Mouse (Mus musculus) hindbrain, embryonic 12.5 days (tissue): Measurements from ENCODE around the gene Rpap2. TPM values are rescaled to one million over a fixed set of nuclear protein-coding genes. Genes with fewer than 3 reads are reported as not detected.

ENCODE experiments used
- ATAC-seq: fragments of 200-750 bp; cut with Nextera tagmentation; 2 replicates; pipeline ENCODE4 v1.8.0; 2017; ENCODE audit warnings: moderate TSS enrichment; ENCODE audit not compliant: low FRiP score
- H3K27ac ChIP-seq: fragments of 300-500 bp; sonication (generic); 2 replicates; pipeline ENCODE4 v1.5.1; 2016; ENCODE audit warnings: mild to moderate bottlenecking
- H3K27me3 ChIP-seq: fragments of 300-500 bp; sonication (generic); 2 replicates; pipeline ENCODE4 v1.6.1; 2016; ENCODE audit warnings: mild to moderate bottlenecking
- H3K36me3 ChIP-seq: fragments of 300-500 bp; sonication (generic); 2 replicates; pipeline ENCODE4 v1.6.1; 2016; ENCODE audit warnings: mild to moderate bottlenecking
- H3K4me1 ChIP-seq: fragments of 300-500 bp; sonication (generic); 2 replicates; pipeline ENCODE4 v1.6.1; 2016
- H3K4me2 ChIP-seq: fragments of 300-500 bp; sonication (generic); replicated peaks from 2 replicates; pipeline ENCODE4 v1.6.1; 2016; ENCODE audit warnings: mild to moderate bottlenecking
- H3K4me3 ChIP-seq: fragments of 300-500 bp; sonication (generic); 2 replicates; pipeline ENCODE4 v1.5.1; 2016; ENCODE audit warnings: mild to moderate bottlenecking
- H3K9ac ChIP-seq: fragments of 300-500 bp; sonication (generic); 2 replicates; pipeline ENCODE4 v1.6.1; 2016; ENCODE audit warnings: mild to moderate bottlenecking, moderate library complexity
- H3K9me3 ChIP-seq: fragments of 300-500 bp; sonication (generic); replicated peaks from 2 replicates; pipeline ENCODE4 v1.6.1; 2016; ENCODE audit warnings: mild to moderate bottlenecking
- WGBS: fragments of 180-500 bp; shearing (Covaris S2); methylation state at CpG from one replicate; pipeline ENCODE4 v1.1.7; 2016; 5-methylcytosine and 5-hydroxymethylcytosine counted together
- polyA plus RNA-seq: library from polyadenylated mRNA; unstranded; fragments of >200 nt; fragmentation: Nextera tagmentation; extraction: Ambion mirVana; gene quantifications from 2 replicates; pipeline ENCODE4 v1.2.1, GENCODE M21; 2016

The Rpap2 gene
- 20.1 and 22.6 TPM in 2 replicates for polyA plus RNA-seq

GRCm38 (mm10) chr5:107597301-107598077 is at the start of gene Rpap2, which contains the start of gene Glmn:
Gene Rpap2 (plus strand): TSS chr5:107597373.
Gene Glmn (minus strand): TSS chr5:107597888.
- under 1% methylated on average over 43 of the region's 64 CpGs for WGBS

DNA sequence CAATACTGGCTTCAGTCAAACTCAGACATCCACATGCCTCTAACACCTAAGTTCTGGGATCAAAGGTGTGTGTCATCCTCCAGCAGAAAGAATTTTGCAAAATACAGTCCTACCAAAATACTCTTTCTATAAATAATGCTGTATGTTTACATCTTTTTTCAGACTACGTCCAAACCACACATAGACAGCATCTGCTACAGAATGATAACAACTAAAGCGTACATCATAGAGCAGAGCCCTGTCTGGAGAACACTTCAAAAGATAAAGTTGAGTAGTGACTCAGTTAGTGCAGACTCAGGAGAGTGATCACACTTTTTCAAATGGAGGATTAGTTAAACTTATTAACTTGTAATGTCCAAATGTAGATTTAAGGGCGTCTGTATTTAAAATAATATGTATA is 49.2 kb upstream of the Rpap2 start:
- no peak for ATAC-seq
- Histone ChIP-seq H3K4me1 (no peaks in the 10 kb centered on the region), H3K27me3 (no peaks in the 10 kb centered on the region), H3K27ac (no peak overlapping the region), H3K9ac (no peak overlapping the region), H3K4me3 (no peak overlapping the region), H3K36me3 (peaks cover 13% of the 10 kb centered on the region; the same call in 1 of the 2 replicates), H3K9me3 (no peaks in the 10 kb centered on the region), H3K4me2 (no peak overlapping the region)
- 86% methylated on average over 3 of the region's 3 CpGs for WGBS

More at GRCm38 (mm10) chr5:107597301-107598077, at the start of gene Rpap2, which contains the start of gene Glmn:
- Histone ChIP-seq H3K36me3 (peaks cover 20% of the 10 kb centered on the region), H3K27ac (peak within 1 kb of the TSS; percentile 91), H3K4me3 (peak within 1 kb of the TSS; percentile 63), H3K4me2 (peak within 1 kb of the TSS; percentile 65), H3K4me1 (peaks cover 4% of the 10 kb centered on the region; the same call in 1 of the 2 replicates), H3K9me3 (no peaks in the 10 kb centered on the region), H3K9ac (peak within 1 kb of the TSS; percentile 82), H3K27me3 (no peaks in the 10 kb centered on the region)
- ATAC-seq, result peak; percentile 97

GRCm38 (mm10) chr5:107548444-107548843 is 48.7 kb upstream of the Rpap2 start:
- Histone ChIP-seq H3K9me3 (no peaks in the 10 kb centered on the region), H3K4me1 (no peaks in the 10 kb centered on the region), H3K9ac (no peak overlapping the region), H3K36me3 (peaks cover 16% of the 10 kb centered on the region; the same call in 1 of the 2 replicates), H3K4me3 (no peak overlapping the region), H3K27me3 (no peaks in the 10 kb centered on the region), H3K4me2 (no peak overlapping the region), H3K27ac (no peak overlapping the region)
- no peak for ATAC-seq
- whole genome bisulfite sequencing, result 84% methylated on average over 3 of the region's 3 CpGs

DNA sequence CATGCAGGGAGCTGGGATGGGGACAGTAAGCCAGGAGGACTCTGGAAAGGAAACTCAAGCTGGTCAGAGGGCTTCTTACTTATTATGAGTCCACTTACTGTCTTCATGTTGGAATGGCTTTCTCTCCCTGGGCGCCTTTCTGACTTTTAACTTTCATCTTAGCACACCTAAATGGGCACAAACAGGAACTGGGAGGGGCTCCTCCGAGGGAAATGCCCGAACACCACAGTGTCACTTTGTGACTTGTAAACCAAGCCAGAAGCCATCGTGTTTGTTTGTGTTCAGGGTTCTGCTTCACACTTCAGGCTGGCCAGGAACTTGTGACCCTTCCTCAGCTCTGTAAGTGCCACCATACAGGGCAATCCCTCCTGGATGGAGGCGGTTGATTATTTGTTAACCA is 42.8 kb upstream of the Rpap2 start:
- 88% methylated on average over 5 of the region's 5 CpGs for WGBS
- Histone ChIP-seq H3K4me2 (no peak overlapping the region), H3K4me1 (no peaks in the 10 kb centered on the region), H3K27me3 (no peaks in the 10 kb centered on the region), H3K9me3 (no peaks in the 10 kb centered on the region), H3K36me3 (peaks cover 28% of the 10 kb centered on the region), H3K27ac (no peak overlapping the region), H3K4me3 (no peak overlapping the region), H3K9ac (no peak overlapping the region)
- no peak for ATAC-seq

GRCm38 (mm10) chr5:107556969-107557368 is 40.2 kb upstream of the Rpap2 start:
- Histone ChIP-seq H3K36me3 (peaks cover 36% of the 10 kb centered on the region), H3K4me2 (no peak overlapping the region)
- WGBS, result 86% methylated on average over 3 of the region's 3 CpGs

DNA sequence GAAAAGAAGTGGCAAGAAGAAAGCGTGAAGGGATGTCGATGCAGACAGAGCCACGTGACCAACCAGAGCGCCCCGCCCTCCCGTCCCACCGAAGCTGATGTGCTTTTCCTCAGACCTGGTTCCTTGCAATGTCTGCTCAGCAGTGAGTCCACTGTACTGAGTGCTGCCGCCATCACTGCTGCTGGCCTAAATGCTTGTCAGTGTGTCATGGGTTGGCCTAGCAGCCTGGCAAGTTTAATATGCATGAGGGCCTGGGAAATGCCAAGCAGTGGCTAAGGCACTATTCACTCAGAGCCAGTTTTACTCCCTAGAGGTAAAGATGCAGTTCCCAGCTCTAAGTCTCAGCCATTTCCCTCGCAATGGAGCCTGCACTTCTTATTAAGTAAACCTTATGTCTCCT is 28.0 kb upstream of the Rpap2 start:
- 96% methylated on average over 9 of the region's 9 CpGs for WGBS
- Histone ChIP-seq H3K4me2 (no peak overlapping the region), H3K27me3 (no peaks in the 10 kb centered on the region), H3K9me3 (no peaks in the 10 kb centered on the region), H3K36me3 (peaks cover 45% of the 10 kb centered on the region), H3K4me3 (no peak overlapping the region), H3K4me1 (no peaks in the 10 kb centered on the region), H3K27ac (no peak overlapping the region), H3K9ac (no peak overlapping the region)
- no peak for ATAC-seq

More at GRCm38 (mm10) chr5:107556969-107557368, 40.2 kb upstream of the Rpap2 start:
- no peak overlapping the region for H3K4me3 ChIP-seq
- no peaks in the 10 kb centered on the region for H3K4me1 ChIP-seq
- no peaks in the 10 kb centered on the region for H3K27me3 ChIP-seq
- no peak overlapping the region for H3K27ac ChIP-seq
- no peak for ATAC-seq
- no peaks in the 10 kb centered on the region for H3K9me3 ChIP-seq
- no peak overlapping the region for H3K9ac ChIP-seq

DNA sequence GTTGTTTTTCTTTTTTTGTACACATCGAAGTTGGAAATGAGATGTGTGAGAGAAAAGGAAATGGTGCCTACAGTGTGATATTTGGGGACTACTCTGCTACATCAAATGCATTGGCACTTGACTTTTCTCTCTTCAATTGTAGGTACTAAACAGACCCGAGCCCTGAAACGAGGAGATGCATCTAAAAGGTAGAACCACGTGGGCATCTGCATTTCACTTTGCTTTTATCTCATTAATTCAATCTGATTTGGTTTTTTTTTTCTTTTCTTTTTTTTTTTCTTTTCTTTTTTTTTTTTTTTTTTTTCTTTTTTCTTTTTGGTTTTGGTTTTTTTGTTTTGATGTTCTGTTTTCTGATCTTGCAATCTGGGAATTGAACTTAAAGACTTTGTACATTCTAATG is 1.2 kb downstream of the Rpap2 start:
- Histone ChIP-seq H3K27me3 (no peaks in the 10 kb centered on the region), H3K36me3 (peaks cover 21% of the 10 kb centered on the region), H3K9ac (peak overlapping the region; percentile 82; the same call in 1 of the 2 replicates), H3K4me3 (peak overlapping the region; percentile 63), H3K9me3 (no peaks in the 10 kb centered on the region), H3K4me2 (peak overlapping the region; percentile 65), H3K27ac (no peak overlapping the region), H3K4me1 (peaks cover 4% of the 10 kb centered on the region; the same call in 1 of the 2 replicates)
- WGBS, result 38% methylated on average over 4 of the region's 4 CpGs
- no peak for ATAC-seq

DNA sequence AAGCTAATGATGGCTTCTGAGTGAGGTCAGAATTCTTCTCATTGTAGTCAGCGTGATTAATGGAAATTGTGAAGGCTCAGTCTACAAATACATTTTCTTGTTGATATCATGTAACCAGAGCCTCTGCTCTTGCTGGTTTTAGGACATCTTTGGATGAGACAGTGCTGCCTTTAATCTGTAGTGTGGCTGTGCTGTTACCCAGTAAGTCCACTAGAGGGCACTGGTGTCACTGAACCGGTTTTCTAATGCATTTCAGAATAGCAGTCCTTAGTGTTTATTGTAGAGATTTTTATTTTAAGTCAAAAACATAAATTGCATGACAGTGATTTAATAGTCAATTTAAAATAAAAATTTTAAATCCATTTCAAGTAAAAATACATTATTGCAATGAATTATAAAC is 14.1 kb downstream of the Rpap2 start:
- H3K27me3 ChIP-seq, result no peaks in the 10 kb centered on the region
- no peaks in the 10 kb centered on the region for H3K9me3 ChIP-seq
- ATAC-seq, result no peak; the same call in 1 of the 2 replicates
- no peak overlapping the region for H3K4me2 ChIP-seq
- H3K4me1 ChIP-seq, result no peaks in the 10 kb centered on the region
- H3K36me3 ChIP-seq, result peaks cover 28% of the 10 kb centered on the region
- no peak overlapping the region for H3K4me3 ChIP-seq
- H3K27ac ChIP-seq, result no peak overlapping the region
- H3K9ac ChIP-seq, result no peak overlapping the region
- 1% methylated on average over 2 of the region's 2 CpGs for WGBS

- Histone ChIP-seq H3K9me3 (no peaks in the 10 kb centered on the region), H3K4me2 (no peak overlapping the region), H3K36me3 (peaks cover 48% of the 10 kb centered on the region)
These were observed 20.8 kb downstream of the Rpap2 start for GRCm38 (mm10) chr5:107617986-107618385.

DNA sequence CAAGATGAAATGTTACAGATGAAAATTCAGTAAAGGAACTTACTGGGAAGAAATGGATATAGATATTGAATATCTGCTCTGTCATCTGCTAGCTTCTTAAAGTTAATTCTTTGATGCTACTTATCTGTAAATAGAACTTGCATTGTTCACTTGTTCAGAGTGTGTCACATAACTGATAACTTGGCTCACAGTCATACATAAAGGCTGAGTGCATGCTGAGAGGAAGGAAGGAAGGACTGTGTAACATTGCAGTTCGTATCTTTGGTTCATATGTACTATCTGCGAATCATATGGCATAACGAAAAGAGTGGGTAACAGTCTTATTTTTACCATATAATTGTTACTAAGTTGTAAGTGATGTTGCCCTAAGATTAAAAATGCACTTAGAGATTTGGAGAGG is 24.2 kb downstream of the Rpap2 start:
- Histone ChIP-seq H3K27ac (no peak overlapping the region), H3K4me1 (no peaks in the 10 kb centered on the region), H3K9me3 (no peaks in the 10 kb centered on the region), H3K27me3 (no peaks in the 10 kb centered on the region), H3K36me3 (peaks cover 40% of the 10 kb centered on the region), H3K9ac (no peak overlapping the region), H3K4me3 (no peak overlapping the region), H3K4me2 (no peak overlapping the region)
- WGBS, result over 99% methylated on average over 3 of the region's 3 CpGs
- ATAC-seq, result no peak

More at GRCm38 (mm10) chr5:107617986-107618385, 20.8 kb downstream of the Rpap2 start:
- no peaks in the 10 kb centered on the region for H3K27me3 ChIP-seq
- no peak overlapping the region for H3K9ac ChIP-seq
- 87% methylated on average over 6 of the region's 6 CpGs for WGBS
- no peaks in the 10 kb centered on the region for H3K4me1 ChIP-seq
- ATAC-seq, result no peak
- H3K27ac ChIP-seq, result no peak overlapping the region
- no peak overlapping the region for H3K4me3 ChIP-seq

DNA sequence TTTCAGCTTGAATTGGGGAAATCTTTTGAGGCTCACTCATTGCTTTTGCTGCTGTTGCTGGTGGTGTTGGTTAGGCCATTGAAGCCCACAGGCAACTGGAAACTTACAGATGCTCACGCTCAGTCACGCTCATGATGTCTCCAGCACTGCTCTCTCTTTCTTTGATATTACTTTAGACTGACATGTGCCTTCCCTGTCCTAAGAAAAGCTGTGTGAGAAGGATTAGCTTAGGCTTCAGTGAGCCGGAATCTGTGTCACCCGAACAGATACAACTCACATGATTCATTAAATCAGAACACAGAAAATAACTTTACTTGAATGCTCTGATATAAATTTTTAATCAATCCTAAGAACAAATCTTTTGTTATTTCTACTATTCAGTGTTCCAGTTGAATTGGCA is 36.5 kb downstream of the Rpap2 start:
- Histone ChIP-seq H3K4me1 (no peaks in the 10 kb centered on the region), H3K36me3 (peaks cover 20% of the 10 kb centered on the region), H3K27me3 (no peaks in the 10 kb centered on the region), H3K4me2 (no peak overlapping the region), H3K9me3 (no peaks in the 10 kb centered on the region), H3K4me3 (no peak overlapping the region), H3K27ac (no peak overlapping the region), H3K9ac (no peak overlapping the region)
- no peak for ATAC-seq
- 91% methylated on average over 4 of the region's 4 CpGs for WGBS

DNA sequence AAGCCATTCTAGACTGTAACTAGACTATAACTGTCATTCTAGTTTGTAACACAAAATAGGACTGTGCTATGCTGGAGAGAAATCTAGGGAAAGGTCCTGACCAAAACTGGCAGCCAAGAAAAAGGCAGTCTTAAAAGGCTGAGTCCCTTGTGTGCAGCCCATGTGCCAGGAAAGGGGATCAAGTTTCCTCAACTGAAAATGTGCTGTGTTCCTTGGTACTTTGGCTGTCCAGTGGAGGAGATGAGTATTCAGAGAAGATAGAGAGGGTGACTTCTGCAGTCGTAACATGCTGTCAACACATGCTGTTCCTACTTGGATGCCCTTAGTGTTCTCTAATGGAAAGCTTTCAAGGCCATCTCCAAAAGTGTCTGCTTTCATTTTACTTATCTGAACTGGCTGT is 39.9 kb downstream of the Rpap2 start:
- Histone ChIP-seq H3K36me3 (peaks cover 10% of the 10 kb centered on the region; the same call in 1 of the 2 replicates), H3K9ac (no peak overlapping the region), H3K27ac (no peak overlapping the region), H3K27me3 (no peaks in the 10 kb centered on the region), H3K4me1 (no peaks in the 10 kb centered on the region), H3K9me3 (no peaks in the 10 kb centered on the region), H3K4me2 (no peak overlapping the region), H3K4me3 (no peak overlapping the region)
- WGBS, result 79% methylated on average over 1 of the region's 1 CpGs
- no peak for ATAC-seq

GRCm38 (mm10) chr5:107638366-107638765 is 41.2 kb downstream of the Rpap2 start:
- Histone ChIP-seq H3K27me3 (no peaks in the 10 kb centered on the region), H3K9ac (no peak overlapping the region), H3K4me3 (no peak overlapping the region), H3K9me3 (no peaks in the 10 kb centered on the region), H3K4me1 (no peaks in the 10 kb centered on the region), H3K36me3 (peaks cover 11% of the 10 kb centered on the region; the same call in 1 of the 2 replicates), H3K4me2 (no peak overlapping the region), H3K27ac (no peak overlapping the region)
- WGBS, result 93% methylated on average over 8 of the region's 8 CpGs
- no peak for ATAC-seq
